Mouse (Mus musculus) B cell, adult 2 months (primary cell): ENCODE results near the gene Laptm4a.

ENCODE experiments used
- DNase-seq, 2 experiments: peaks; one replicate each; pipeline ENCODE4 v3.0.0; 2022

Gene Laptm4a

GRCm38 (mm10) chr12:8921394-8922368 is at the start of gene Laptm4a:
Laptm4a (plus strand) TSS chr12:8921664.
- DNase-seq = peak; percentile 96

GRCm38 (mm10) chr12:8875583-8875982 is 45.9 kb upstream of the Laptm4a start:
- no peak for DNase-seq

- no peak for DNase-seq
These were observed 44.6 kb upstream of the Laptm4a start for GRCm38 (mm10) chr12:8876865-8877264.

GRCm38 (mm10) chr12:8877413-8877812 is 44.1 kb upstream of the Laptm4a start:
- no peak for DNase-seq

- DNase-seq = no peak
These were observed 42.7 kb upstream of the Laptm4a start for GRCm38 (mm10) chr12:8878752-8879151.

GRCm38 (mm10) chr12:8879389-8879788 is 42.1 kb upstream of the Laptm4a start:
- DNase-seq = no peak

- DNase-seq = peak; percentile 31 to 37
These were observed 39.7 kb upstream of the Laptm4a start for GRCm38 (mm10) chr12:8881736-8882135.

- no peak for DNase-seq
These were observed 39.1 kb upstream of the Laptm4a start for GRCm38 (mm10) chr12:8882376-8882775.

- DNase-seq = no peak
These were observed 36.9 kb upstream of the Laptm4a start for GRCm38 (mm10) chr12:8884426-8885145.

- no peak for DNase-seq
These were observed 36.3 kb upstream of the Laptm4a start for GRCm38 (mm10) chr12:8885146-8885543.

- no peak for DNase-seq
These were observed 35.5 kb upstream of the Laptm4a start for GRCm38 (mm10) chr12:8885950-8886349.

- no peak for DNase-seq
These were observed 33.0 kb upstream of the Laptm4a start for GRCm38 (mm10) chr12:8888445-8888844.

- peak; percentile 84 to 85 for DNase-seq
These were observed 32.3 kb upstream of the Laptm4a start for GRCm38 (mm10) chr12:8889117-8889665.

- DNase-seq = no peak
These were observed 28.5 kb upstream of the Laptm4a start for GRCm38 (mm10) chr12:8892876-8893532.

GRCm38 (mm10) chr12:8897140-8897539 is 24.3 kb upstream of the Laptm4a start:
- no peak for DNase-seq

GRCm38 (mm10) chr12:8898879-8899785 is 22.3 kb upstream of the Laptm4a start:
- DNase-seq = no peak

- DNase-seq = no peak
These were observed 21.3 kb upstream of the Laptm4a start for GRCm38 (mm10) chr12:8900107-8900698.

GRCm38 (mm10) chr12:8900919-8901663 is 20.4 kb upstream of the Laptm4a start:
- DNase-seq = no peak

- no peak for DNase-seq
These were observed 19.5 kb upstream of the Laptm4a start for GRCm38 (mm10) chr12:8901934-8902333.

GRCm38 (mm10) chr12:8902479-8902878 is 19.0 kb upstream of the Laptm4a start:
- DNase-seq = no peak
